Mouse (Mus musculus) heart, postnatal 10 days (tissue): ENCODE results near the gene Gpr61. TPM values are rescaled to one million over a fixed set of nuclear protein-coding genes. Genes with fewer than 3 reads are reported as not detected.

Experiments used
- DNase-seq, 2 experiments: peaks; one replicate each; pipeline ENCODE4 v3.0.0; 2021
- intact Hi-C: fragments of 180-260 bp; cut with DNase I; formaldehyde crosslinking; loops from one replicate; pipeline ENCODE4 v1.15.1; 2025
- total RNA-seq, 2 experiments: library from RNA; stranded (reverse); gene quantifications; 2 replicates each; pipeline ENCODE4 v1.2.3; 2021

The Gpr61 gene
- total RNA-seq, 2 experiments from 2014 or later = not detected

DNA sequence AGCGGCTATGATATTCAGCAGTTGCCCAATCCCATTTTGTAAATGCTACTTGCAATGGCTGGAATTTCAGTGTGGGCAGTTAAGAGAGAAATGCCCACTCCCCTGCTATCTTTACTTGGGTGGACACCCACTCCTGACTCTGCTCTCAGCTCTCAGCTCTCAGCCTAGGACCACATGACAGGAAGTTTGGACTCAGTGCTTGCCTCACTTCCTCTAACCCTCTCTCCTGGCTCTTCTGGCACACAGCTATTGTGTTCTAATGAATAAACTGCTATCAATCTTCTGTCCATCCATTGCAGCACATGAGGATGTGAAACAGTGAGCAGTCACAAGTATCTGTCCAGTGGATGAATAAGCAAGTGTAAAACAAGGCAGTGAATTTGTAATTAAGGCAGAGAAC is 22.2 kb downstream of the Gpr61 start:
- intact Hi-C loops = no loop called here

DNA sequence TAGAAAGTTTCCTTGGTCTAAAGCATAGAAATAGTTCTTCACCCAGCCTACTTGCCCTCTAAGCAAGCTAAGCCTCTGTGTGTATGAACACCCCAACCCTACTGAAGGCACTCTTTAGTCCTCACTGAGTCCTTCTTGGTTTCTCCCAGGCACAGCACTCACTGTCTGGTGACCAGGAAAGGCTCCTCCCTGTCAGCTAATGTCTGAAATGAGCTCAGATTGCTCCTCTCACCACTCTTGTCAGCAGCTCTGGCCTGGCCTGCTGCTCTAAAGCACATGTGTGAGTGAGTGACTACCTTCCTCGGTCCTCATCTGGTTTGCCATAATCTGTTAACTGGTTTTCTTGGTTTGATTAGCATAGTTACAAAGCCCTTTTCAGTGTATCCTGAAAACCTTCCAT is 22.9 kb downstream of the Gpr61 start:
- intact Hi-C loops = no loop called here
- DNase-seq = peak; percentile 36

More for the DNA sequence above, 22.2 kb downstream of the Gpr61 start:
- no peak for DNase-seq

DNA sequence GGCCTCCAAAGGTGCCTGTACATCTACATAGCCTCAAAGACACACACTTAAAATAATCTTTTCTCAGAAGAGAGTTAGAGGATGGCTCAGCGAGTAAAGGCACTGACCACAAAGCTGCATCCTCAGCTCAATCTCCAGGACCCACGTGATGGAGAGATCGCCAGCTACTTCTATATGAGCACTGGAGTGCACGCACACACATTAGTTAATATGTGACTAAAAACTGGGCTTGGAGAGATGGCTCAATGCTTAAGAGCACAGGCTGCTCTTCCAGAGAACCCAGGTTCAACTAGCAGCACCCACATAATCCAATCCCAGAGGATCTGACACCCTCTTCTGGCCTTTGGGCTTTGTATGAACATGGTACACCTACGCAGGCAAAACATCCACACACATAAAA is 23.5 kb downstream of the Gpr61 start:
- intact Hi-C loops = no loop called here

DNA sequence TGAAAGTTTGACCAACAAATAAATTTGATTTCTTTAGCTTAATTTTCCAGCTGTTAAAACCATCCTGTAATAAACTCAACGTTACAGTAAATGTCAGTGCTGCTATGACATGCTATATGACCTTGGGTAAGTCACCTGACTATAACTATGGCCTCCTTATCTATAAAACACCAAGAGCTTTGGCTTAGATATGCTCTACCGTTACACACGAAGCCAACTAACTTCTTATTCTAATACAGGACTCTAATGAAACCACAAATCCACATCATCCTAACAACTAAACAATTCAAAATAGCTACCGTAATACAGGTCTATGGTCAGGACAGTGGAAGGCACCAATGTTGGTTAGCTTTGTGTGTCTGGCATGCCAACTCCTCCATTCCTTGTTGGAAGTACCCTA is 24.9 kb downstream of the Gpr61 start:
- DNase-seq = no peak
- intact Hi-C loops = no loop called here

More for the DNA sequence above, 23.5 kb downstream of the Gpr61 start:
- no peak for DNase-seq

DNA sequence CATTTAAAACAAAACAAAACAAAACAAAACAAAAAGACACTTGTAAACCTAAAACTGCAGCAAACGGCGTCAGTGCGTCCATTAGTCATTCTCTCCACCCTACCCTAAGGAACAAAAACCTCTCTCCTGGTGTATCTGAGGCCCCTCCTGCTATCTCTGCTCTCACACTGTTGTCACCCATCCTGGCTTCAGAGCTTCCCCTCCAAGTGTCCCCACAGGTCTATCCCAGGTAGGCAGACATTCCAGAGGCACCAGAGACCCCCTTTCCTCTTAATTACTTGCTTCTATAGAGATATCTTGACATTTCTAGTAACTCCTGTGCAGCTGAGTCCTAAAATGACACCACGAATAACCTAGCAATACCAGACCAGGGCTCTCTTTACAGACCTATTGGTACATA is 25.3 kb downstream of the Gpr61 start:
- intact Hi-C loops = no loop called here
- DNase-seq = no peak

DNA sequence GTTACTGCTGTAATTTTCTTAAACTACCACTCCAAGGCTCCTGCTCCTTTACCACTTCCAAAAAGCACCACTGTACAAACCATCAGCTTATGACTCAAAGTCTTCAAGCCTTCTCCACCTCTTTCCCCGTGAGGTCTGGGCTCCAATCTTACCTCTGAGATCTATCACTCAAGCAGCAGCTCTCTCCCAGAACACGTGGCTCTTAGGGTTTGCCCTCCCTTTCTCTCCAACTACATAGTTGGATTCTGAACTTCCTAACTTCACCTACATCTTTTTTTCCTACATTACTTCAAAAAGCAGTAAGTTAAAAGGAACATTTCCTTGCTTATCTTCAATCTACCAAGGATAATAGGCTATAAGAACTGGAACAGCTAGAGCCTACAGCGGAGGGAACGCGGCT is 26.2 kb downstream of the Gpr61 start:
- DNase-seq = no peak
- intact Hi-C loops = no loop called here

DNA sequence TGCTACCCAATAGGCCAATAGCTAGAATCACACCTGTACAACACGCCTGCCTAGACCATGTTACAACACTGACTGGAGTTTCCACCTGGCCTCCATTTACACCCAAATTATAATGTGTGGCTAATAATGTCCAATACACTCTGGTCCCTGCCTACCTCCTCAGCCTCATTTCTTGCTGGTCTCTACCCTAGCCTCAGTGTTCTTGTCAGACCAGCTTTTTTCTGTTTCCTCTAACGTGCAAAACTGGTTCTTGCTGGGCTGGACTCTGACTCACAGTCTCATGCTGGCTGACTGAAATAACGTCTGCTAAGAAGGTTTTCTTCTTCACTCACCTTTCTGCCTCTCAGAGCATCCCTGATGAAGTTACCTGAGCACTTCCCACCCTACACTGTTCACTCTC is 28.4 kb downstream of the Gpr61 start:
- intact Hi-C loops = no loop called here
- DNase-seq = no peak

DNA sequence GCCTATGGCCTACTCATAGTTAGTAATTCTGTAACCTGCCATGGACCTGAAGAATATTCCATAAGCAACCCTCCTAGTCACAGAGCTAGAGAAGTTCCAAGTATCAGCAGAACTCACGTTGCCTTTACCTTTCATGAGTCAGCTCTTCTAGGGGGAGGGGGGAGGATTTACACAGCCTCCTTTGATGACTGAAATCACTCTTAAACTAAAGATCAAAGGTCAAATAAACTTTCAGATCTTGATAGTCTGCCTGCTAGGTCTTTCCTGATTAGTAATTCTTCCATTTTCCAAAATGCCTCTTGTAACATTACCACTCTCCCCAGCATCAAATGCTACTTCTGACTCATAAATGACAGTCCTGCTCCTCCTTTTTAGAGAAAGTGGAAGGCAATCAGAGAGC is 30.6 kb downstream of the Gpr61 start:
- DNase-seq = no peak

DNA sequence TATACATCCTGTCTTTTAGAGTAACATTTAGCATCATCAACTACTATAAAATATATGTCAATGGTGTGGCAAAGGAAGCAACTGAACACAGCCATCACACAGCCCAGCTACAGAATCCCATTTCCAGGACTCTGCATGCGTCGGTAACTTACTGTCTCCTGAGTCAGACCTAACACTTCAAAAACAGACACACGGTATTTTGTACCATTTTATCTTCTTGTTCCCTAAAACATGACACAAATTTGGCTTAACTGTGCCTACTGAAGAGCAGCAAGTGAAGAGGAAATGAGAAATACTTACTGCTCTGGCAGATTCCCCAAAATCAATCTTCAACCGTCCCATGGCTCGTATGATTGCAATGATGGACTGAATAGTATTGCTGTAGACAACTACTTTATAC is 31.4 kb downstream of the Gpr61 start:
- no peak for DNase-seq
- intact Hi-C loops = no loop called here

More for the DNA sequence above, 30.6 kb downstream of the Gpr61 start:
- intact Hi-C loops = no loop called here

DNA sequence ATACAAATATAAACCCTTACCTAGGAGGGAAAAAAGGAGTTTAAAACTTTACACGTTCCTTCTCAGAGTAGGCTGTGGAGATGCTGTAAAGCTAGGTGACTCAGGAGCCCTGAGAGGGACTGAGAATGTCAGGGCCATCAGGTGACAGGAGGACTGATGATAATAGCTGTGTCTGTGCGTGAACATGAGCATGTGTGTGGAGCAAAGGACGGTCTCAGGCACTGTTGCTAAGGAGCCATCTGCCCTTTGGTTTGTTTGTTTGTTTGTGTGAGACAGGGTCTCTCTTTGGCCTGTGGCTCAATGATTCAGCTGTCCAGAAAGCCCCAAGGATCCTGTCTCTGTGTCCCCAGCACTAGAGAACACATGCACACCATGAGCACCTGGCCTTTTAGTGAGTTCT is 33.6 kb downstream of the Gpr61 start:
- no peak for DNase-seq
- intact Hi-C loops = no loop called here

DNA sequence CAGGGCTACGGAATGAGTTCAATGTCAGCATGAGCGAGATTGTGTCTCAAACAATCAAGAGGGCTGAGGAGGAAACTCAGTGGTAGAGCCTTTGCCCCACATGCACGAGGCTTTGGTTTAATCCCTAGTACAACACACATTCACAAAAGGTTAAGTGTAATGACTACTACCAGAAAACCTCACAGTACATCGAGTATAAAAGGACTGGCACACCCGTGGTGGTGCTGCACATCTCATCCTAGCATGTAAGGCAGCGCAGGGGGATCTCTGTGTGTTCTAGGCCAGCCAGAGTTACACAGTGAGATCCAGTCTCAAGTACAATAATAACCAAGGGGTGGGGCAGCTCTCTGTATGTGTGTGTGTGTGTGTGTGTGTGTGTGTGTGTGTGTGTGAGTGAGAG is 37.2 kb downstream of the Gpr61 start:
- intact Hi-C loops = no loop called here
- DNase-seq = no peak

DNA sequence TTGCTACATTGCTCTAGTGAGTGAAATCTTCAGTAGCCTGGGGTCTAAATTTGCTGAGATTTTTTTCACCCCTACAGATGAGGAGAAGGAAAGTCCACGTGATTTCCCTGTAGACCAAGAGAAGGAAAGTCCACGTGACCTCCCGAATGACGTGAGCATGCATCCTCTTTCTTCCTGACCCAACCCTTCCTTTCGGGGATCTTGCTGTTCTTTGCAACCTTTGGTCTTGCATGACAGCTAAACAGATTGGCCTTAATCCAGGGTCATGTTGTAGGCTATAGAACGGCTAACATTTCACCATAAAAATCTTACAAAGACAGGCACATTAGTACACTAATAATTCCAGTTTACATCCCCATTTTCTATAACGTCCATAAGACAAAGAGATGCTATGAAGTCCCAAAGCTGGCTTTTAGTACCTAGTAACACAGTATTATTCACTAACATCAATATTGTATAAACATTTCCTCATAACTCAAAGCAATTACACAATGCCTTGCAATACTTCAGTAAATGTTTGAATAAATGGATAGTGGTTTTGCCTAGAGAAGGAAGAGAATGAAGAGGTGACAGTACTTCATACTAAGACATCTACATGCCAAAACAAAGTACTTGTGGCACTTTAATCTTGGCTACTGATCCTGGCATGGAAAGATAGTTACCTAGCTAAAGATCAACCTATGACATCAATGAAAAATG is 40.9 kb downstream of the Gpr61 start:
- intact Hi-C loops = no loop called here
- no peak for DNase-seq

DNA sequence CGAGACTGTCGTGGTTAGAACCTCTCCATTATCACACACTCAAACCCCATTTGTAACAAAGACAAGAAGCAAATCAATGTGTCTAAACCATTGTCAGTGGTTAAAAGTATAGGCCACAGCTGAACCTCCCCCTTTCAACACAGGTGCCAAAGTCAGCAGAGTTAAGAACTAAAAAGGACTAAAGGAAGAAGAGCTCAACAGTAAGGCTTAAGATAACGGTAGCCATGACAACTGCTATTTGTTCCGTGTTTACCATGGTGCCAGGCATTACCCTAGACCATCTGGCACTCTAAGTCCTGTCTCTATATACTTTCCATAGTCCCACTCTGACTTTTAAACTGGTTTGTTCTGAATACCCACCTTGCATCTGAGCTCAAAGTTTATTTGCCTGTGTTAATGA is 42.0 kb downstream of the Gpr61 start:
- intact Hi-C loops = no loop called here
- DNase-seq = no peak

DNA sequence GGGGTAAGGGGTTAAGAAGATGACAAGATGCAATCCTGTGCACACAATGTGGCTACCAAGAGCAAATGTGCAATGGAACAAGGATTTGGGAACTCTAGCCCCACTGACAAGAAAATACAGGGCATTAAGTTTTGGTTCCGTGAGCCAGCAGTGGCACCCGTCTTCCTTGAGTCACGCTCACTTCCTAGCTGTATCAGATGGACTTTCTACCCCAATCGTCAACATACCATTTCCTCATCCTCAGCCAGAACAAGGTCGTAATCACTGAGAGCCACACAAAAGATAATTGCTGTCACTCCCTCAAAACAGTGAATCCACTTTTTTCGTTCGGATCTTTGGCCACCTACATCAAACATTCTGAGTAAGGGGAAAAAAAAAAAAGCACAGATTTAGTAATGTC is 42.4 kb downstream of the Gpr61 start:
- DNase-seq = no peak
- intact Hi-C loops = no loop called here

DNA sequence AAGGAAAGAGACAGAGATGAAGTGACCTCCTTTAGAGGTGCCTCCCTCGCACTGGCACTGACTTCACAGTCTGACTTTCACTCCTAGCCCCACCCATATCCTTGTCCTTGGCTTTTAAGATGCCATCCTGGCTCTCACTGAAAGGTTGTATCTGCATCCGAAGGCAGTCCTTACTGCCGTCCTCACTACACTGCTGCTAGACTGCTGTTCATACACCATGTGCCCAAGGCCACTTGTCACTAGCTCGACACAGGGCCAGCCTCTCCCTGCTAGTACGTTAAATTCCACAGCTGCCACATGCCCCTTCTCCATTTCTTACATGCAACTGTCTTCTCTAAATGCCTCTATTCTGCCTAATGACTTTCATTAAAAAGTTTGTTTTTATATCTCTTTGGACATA is 43.4 kb downstream of the Gpr61 start:
- intact Hi-C loops = no loop called here
- DNase-seq = no peak

DNA sequence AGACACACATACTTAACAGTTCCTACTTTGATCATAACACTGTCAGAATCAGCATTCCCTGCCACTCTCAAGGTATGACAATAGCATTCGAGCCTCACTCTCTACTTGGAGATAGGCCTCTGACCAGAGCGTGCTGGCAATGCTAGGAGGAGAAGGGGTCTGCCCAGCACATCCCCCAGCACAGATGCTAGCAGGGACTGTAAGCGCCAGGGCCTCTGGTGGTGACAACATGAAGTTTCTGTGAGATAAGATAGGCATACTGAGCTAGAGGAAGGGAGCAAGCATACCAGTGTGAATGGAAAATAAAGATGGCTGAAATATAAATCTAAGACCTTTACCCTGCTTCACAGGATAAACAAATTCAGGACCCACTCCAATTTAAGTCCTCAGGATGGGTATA is 49.4 kb downstream of the Gpr61 start:
- DNase-seq = no peak
- intact Hi-C loops = no loop called here

DNA sequence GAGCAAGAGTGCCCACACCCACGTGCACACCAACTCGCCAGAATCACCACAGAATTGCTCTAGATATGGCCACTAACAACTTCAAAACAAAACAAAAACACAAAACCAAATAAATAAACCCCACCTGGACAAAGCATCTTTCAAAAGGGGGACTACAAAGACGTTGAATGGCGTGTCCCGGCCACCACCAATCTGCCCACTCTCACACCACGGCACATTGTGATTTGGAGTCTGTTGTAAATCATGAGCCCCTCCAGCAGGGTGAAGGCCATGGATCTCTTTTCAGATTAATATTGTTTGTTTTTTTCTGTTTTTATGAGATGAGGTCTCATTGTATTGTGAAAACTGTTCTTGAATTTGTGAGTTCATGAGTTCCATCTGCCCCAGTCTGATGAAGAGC is 52.6 kb downstream of the Gpr61 start:
- intact Hi-C loops = no loop called here
- DNase-seq = no peak

DNA sequence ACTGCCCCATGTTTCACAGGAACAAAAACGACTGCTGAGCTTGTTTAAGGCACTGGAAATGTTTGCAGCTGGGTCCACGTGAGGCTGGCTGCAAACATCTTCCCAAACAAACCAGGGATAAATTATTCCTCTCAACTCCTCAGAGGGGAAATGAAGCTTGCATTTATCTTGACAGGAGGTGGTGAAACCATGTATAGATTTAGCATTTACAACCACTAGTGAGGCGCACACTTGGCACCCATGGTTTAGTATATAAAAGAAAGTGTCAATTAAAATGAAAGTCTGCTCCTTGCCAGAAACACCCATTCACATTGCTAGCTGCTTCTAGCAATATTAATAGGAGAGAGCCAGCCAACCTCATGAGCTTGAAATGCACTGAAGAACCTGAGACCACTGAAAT is 53.1 kb downstream of the Gpr61 start:
- intact Hi-C loops = no loop called here
- no peak for DNase-seq

Other genes starting within 250 kb of the Gpr61 start
- gene Gstm7, start 223.1 kb downstream of the Gpr61 start, total RNA-seq = 10 to 100 TPM; 17.3 to 19.7 TPM
- 1 to 10 TPM in 1 of 2 experiments, under 1 TPM in 1; 0.87 to 1.4 TPM for gene Gstm6, start 211.1 kb downstream of the Gpr61 start, total RNA-seq
- gene Gstm3, start 185.6 kb downstream of the Gpr61 start, total RNA-seq = not detected
- 10 to 100 TPM; 44.3 to 45.6 TPM for gene Gstm2, start 168.4 kb downstream of the Gpr61 start, total RNA-seq
- 10 to 100 TPM; 61.4 to 76.3 TPM for gene Gstm1, start 136.9 kb downstream of the Gpr61 start, total RNA-seq
- gene Gstm4, start 110.0 kb downstream of the Gpr61 start, total RNA-seq = 10 to 100 TPM; 11.1 to 13.3 TPM
- 10 to 100 TPM; 12.2 to 14.7 TPM for gene Ampd2, start 68.2 kb downstream of the Gpr61 start, total RNA-seq
- under 1 TPM in 1 of 2 experiments, not detected in 1; 0.38 TPM for gene Gnat2, start 62.1 kb downstream of the Gpr61 start, total RNA-seq
- 10 to 100 TPM; 35.1 to 37.9 TPM for gene Gnai3, start 8.7 kb downstream of the Gpr61 start, total RNA-seq
- 10 to 100 TPM in 1 of 2 experiments, 1 to 10 TPM in 1; 6.9 to 11.8 TPM for gene Amigo1, start 31.5 kb upstream of the Gpr61 start, total RNA-seq
- gene Cyb561d1, start 46.3 kb upstream of the Gpr61 start, total RNA-seq = 1 to 10 TPM; 5.7 to 6.2 TPM
- 1 to 10 TPM; 4.5 TPM for gene Atxn7l2, start 56.1 kb upstream of the Gpr61 start, total RNA-seq
- under 1 TPM; 0.64 to 0.65 TPM for gene Sypl2, start 71.8 kb upstream of the Gpr61 start, total RNA-seq
- gene Psma5, start 102.0 kb upstream of the Gpr61 start, total RNA-seq = 10 to 100 TPM; 78.2 to 80.3 TPM
- 10 to 100 TPM; 24.3 to 26.9 TPM for gene Sort1, start 129.2 kb upstream of the Gpr61 start, total RNA-seq
- 10 to 100 TPM; 18.1 to 41.9 TPM for gene Mybphl, start 210.0 kb upstream of the Gpr61 start, total RNA-seq
- 1 to 10 TPM; 2.9 to 4.1 TPM for gene Psrc1, start 229.0 kb upstream of the Gpr61 start, total RNA-seq